Mouse (Mus musculus) spleen, adult 2 months (tissue): ENCODE results near the gene Arhgef19. TPM values are rescaled to one million over a fixed set of nuclear protein-coding genes. Genes with fewer than 3 reads are reported as not detected.

Experiments
- DNase-seq, 2 experiments: peaks; one replicate each; pipeline versions ENCODE4 v3.0.0 to v3.0.0-alpha.2; 2012 to 2021; ENCODE audit warnings: low spot score in 2 of 2, low read depth in 1 of 2
- H3K27ac ChIP-seq: fragments of 200-500 bp; 2 replicates; pipeline ENCODE4 v1.5.1; 2012; ENCODE audit warnings: low read length, inconsistent platforms; ENCODE audit not compliant: insufficient read depth
- H3K27me3 ChIP-seq: fragments of 200-500 bp; 2 replicates; pipeline ENCODE4 v1.6.1; 2012; ENCODE audit warnings: mild to moderate bottlenecking, moderate library complexity, low read length, inconsistent platforms; ENCODE audit not compliant: control insufficient read depth, insufficient read depth
- H3K36me3 ChIP-seq: fragments of 200-500 bp; 2 replicates; pipeline ENCODE4 v1.6.1; 2012; ENCODE audit warnings: mild to moderate bottlenecking, low read length, inconsistent platforms; ENCODE audit not compliant: control insufficient read depth, insufficient read depth
- H3K4me1 ChIP-seq: fragments of 200-500 bp; 2 replicates; pipeline ENCODE4 v1.6.1; 2011; ENCODE audit warnings: inconsistent platforms; ENCODE audit not compliant: control insufficient read depth, insufficient read depth, insufficient read length
- H3K4me3 ChIP-seq: fragments of 200-500 bp; 2 replicates; pipeline ENCODE4 v1.5.1; 2011; ENCODE audit warnings: mild to moderate bottlenecking, inconsistent platforms; ENCODE audit not compliant: insufficient read depth, insufficient read length; ENCODE audit errors: extremely low read depth
- CTCF ChIP-seq: fragments of 200-500 bp; IDR thresholded peaks from 2 replicates; pipeline ENCODE4 v1.5.1; 2011; ENCODE audit warnings: mild to moderate bottlenecking, inconsistent platforms; ENCODE audit not compliant: insufficient read depth, insufficient read length, insufficient replicate concordance; ENCODE audit errors: extremely low read depth
- POLR2A ChIP-seq: fragments of 200-500 bp; IDR thresholded peaks from 2 replicates; pipeline ENCODE4 v1.6.1; 2011; ENCODE audit warnings: low read depth, low read length, inconsistent platforms
- WGBS: fragments of 180-500 bp; shearing (Covaris S2); methylation state at CpG from one replicate; pipeline ENCODE4 v1.1.7; 2018; 5-methylcytosine and 5-hydroxymethylcytosine counted together
- polyA plus RNA-seq: library from polyadenylated mRNA; depleted of rRNA; stranded (reverse); fragments of >200 nt; gene quantifications from 2 replicates; pipeline ENCODE4 v1.2.3, GENCODE M21; 2012

The Arhgef19 gene
- polyA plus RNA-seq, 1 experiment, result 0.79 TPM

DNA sequence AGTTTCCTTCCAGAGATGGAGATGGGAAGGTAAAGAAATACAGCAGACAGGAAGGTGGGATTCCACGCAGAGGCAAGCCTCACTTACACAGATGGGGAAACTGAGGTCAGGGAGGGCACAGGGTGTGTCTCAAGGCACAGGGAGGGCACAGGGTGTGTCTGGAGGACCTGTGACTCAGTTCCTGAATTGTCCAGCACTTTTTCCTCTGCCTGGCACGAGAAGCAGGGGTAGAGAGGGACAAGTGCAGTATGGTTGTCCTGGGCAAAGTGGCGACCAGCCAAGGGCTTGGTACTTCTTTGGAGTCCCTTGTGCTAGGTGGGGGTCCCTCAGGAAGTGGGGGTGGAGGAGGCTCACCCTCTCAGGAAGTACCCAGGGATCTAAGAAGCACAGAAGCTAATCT is 42.8 kb downstream of the Arhgef19 start:
- Histone ChIP-seq H3K4me1 (peaks cover 6% of the 10 kb centered on the region; the same call in 1 of the 2 replicates), H3K4me3 (no peak overlapping the region), H3K36me3 (no peaks in the 10 kb centered on the region), H3K27me3 (0 out of 2 replicates have a peak, but pooled peaks cover 2% of the 10 kb centered on the region), H3K27ac (no peak overlapping the region)
- DNase-seq, result no peak
- WGBS, result 23% methylated on average over 3 of the region's 3 CpGs
- no peak for TF ChIP-seq CTCF
- no peak for TF ChIP-seq POLR2A

DNA sequence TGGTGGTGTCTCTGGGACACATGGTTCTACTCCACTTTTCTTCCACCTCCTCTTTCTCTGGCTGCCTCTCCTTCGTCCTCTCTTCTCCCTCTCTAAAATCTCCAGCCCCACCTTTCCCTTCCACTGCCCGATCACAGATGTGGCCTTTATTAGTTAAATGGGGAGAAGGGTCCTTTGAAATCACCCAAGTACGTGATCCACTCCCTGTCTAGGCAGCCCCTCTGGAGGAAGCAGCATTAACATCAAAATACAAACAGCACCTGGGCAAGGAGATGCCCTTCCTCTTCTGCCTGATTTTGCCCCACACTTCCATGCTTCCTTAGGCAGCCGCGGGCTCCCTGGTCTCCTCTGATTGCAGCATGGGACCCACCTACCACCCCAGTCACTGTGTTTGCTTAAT is 43.3 kb downstream of the Arhgef19 start:
- WGBS, result 76% methylated on average over 5 of the region's 5 CpGs
- peaks cover 7% of the 10 kb centered on the region; the same call in 1 of the 2 replicates for H3K4me1 ChIP-seq

DNA sequence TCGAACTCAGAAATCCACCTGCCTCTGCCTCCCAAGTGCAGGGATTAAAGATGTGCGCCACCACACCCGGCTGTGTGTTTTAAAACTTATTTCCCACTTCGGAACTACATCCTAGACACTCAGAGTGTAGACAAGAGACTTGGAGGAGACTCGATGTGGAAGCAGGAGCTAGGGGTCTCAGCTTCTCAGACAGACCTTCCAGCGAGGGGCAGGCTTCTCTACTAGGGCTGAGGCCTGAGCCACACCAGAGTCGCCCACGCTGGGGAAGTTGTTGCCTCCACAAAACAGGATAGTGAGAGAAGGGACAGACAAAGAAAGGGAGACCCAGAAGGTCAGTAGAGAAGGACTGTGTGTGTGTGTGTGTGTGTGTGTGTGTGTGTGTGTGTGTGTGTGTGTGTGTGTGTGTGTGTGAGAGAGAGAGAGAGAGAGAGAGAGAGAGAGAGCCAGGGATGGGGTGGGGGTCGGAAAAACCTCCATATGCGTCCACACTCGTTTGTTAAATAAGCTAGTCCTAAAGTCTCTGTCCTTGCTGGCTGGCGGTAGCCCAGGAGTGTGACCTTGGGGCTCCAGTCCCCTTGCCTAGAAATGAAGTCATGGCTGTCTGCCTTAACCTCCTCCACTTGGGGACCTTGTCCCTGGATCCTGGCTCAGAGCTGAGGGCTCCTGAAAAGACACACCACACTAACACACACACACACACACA is 44.0 kb downstream of the Arhgef19 start:
- Histone ChIP-seq H3K36me3 (no peaks in the 10 kb centered on the region), H3K27ac (no peak overlapping the region), H3K4me1 (peaks cover 9% of the 10 kb centered on the region; the same call in 1 of the 2 replicates), H3K4me3 (no peak overlapping the region), H3K27me3 (peaks cover 5% of the 10 kb centered on the region)
- DNase-seq, result no peak
- TF ChIP-seq POLR2A (no peak), CTCF (no peak)
- WGBS, result 80% methylated on average over 12 of the region's 12 CpGs

More for the DNA sequence above, 43.3 kb downstream of the Arhgef19 start:
- peaks cover 3% of the 10 kb centered on the region for H3K27me3 ChIP-seq
- no peak overlapping the region for H3K27ac ChIP-seq
- no peak for TF ChIP-seq POLR2A
- no peak for TF ChIP-seq CTCF
- DNase-seq, result no peak
- no peak overlapping the region for H3K4me3 ChIP-seq
- H3K36me3 ChIP-seq, result no peaks in the 10 kb centered on the region

DNA sequence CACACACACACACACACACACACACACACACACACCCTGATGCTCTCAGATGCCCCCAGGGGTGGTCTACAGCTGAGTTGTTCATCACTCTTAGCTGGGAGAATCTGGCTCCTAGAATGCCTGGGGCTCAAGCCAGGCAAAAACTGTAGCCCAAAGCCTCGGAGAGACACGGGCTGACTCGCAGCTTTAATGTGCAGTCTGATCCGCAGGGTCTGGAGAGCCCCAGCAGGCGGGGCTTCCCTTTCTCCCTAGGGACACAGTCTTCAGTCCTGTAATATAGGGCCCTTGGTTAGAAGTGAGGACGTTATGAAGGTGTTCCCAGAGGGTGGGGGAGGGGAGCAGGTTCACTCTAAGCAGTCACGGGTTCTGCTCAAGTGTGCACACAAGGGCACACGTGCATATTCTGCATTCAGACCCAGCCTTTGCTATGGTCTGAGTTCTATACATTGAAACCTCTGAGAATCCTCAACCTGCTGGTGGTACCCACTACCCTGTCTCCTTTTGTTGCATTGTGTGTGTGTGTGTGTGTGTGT is 44.6 kb downstream of the Arhgef19 start:
- Histone ChIP-seq H3K27me3 (peaks cover 5% of the 10 kb centered on the region), H3K4me1 (peaks cover 9% of the 10 kb centered on the region; the same call in 1 of the 2 replicates), H3K27ac (no peak overlapping the region), H3K4me3 (no peak overlapping the region), H3K36me3 (no peaks in the 10 kb centered on the region)
- 48% methylated on average over 8 of the region's 8 CpGs for WGBS
- no peak for DNase-seq
- TF ChIP-seq CTCF (no peak), POLR2A (no peak)

DNA sequence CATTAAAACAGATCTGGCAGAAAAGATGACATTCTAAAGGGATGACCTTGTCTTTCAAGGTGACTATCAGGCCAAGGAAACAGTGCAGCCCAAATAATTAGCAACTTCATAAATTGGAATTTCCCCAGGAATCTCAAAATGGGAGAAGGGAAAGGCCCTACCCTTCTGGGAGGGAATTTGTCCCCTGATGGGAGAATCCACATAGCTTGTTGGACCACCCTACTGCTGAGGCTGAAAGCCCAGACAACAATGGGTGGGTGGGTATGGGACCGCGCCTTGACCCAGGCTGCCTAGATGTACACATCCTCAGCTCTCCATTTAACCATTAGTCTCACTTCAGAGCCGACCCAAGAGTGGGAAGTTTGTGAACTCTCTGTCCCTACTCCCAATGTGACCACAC is 45.2 kb downstream of the Arhgef19 start:
- WGBS, result 83% methylated on average over 3 of the region's 3 CpGs
- no peak overlapping the region for H3K4me3 ChIP-seq
- TF ChIP-seq CTCF (no peak), POLR2A (no peak)
- H3K36me3 ChIP-seq, result no peaks in the 10 kb centered on the region
- no peak overlapping the region for H3K27ac ChIP-seq
- peaks cover 5% of the 10 kb centered on the region for H3K27me3 ChIP-seq
- H3K4me1 ChIP-seq, result peaks cover 9% of the 10 kb centered on the region; the same call in 1 of the 2 replicates
- DNase-seq, result no peak

DNA sequence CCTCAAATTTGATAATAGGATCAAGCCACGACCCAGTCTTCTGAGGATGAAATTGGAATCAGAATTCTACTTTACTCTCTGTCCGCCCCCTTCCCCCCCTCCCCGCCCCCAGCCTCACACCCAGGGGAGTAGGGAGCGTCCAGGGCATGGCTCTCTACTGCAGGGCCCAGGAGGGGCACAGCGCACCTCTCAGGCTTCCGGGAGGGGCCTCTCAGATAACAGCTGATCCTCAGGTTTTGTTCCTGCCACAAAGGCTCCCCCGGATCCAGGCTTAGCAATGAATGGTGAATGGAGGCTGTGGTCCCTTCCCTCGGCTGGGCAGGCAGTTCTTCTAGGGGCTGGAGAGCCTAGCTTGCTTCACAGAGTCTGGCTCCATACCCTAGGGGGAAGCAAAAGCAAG is 45.8 kb downstream of the Arhgef19 start:
- no peak for TF ChIP-seq CTCF
- no peak for TF ChIP-seq POLR2A
- Histone ChIP-seq H3K4me3 (no peak overlapping the region), H3K36me3 (no peaks in the 10 kb centered on the region), H3K27me3 (peaks cover 5% of the 10 kb centered on the region), H3K4me1 (peaks cover 9% of the 10 kb centered on the region; the same call in 1 of the 2 replicates), H3K27ac (no peak overlapping the region)
- 61% methylated on average over 8 of the region's 8 CpGs for WGBS
- no peak for DNase-seq
